Mouse (Mus musculus) MEL (cell line): Measurements from ENCODE around the gene Cxcr5. TPM values are rescaled to one million over a fixed set of nuclear protein-coding genes. Genes with fewer than 3 reads are reported as not detected.

Source experiments
- DNase-seq: peaks from one replicate; pipeline ENCODE4 v3.0.0; 2011; ENCODE audit warnings: low read depth, low spot score
- H3K27ac ChIP-seq: 2 replicates; pipeline ENCODE4 v1.5.1; 2012; ENCODE audit warnings: low read depth, mild to moderate bottlenecking, control low read depth, low read length, moderate library complexity; ENCODE audit not compliant: control insufficient read depth
- H3K27me3 ChIP-seq, 2 experiments: fragments of 150-350 bp in 1 of 2; sonication (generic) in 1 of 2; 2 replicates each; pipeline ENCODE4 v1.6.1; 2012; ENCODE audit warnings: low read length in 2 of 2, mild to moderate bottlenecking in 2 of 2, improper control_type of control experiment in 1 of 2, moderate library complexity in 1 of 2; ENCODE audit not compliant: insufficient read depth in 2 of 2, control insufficient read depth in 1 of 2
- H3K36me3 ChIP-seq, 2 experiments: 2 replicates each; pipeline ENCODE4 v1.6.1; 2012 to 2014; ENCODE audit warnings: low read length in 2 of 2, improper control_type of control experiment in 1 of 2, inconsistent platforms in 1 of 2, mild to moderate bottlenecking in 1 of 2; ENCODE audit not compliant: insufficient read depth in 2 of 2, control insufficient read depth in 1 of 2
- H3K4me1 ChIP-seq, 2 experiments: fragments of 150-350 bp in 1 of 2; sonication (generic) in 1 of 2; 2 replicates each; pipeline ENCODE4 v1.6.1; 2012; ENCODE audit warnings: low read length in 2 of 2, improper control_type of control experiment in 1 of 2, mild to moderate bottlenecking in 1 of 2; ENCODE audit not compliant: insufficient read depth in 2 of 2, control insufficient read depth in 1 of 2
- H3K4me3 ChIP-seq, 2 experiments: fragments of 150-350 bp in 1 of 2; sonication (generic) in 1 of 2; 2 replicates each; pipeline ENCODE4 v1.5.1; 2012; ENCODE audit warnings: low read depth in 2 of 2, low read length in 2 of 2, mild to moderate bottlenecking in 2 of 2, moderate library complexity in 2 of 2, control low read depth in 1 of 2, improper control_type of control experiment in 1 of 2; ENCODE audit not compliant: control insufficient read depth in 1 of 2, insufficient read depth in 1 of 2
- H3K79me2 ChIP-seq: 2 replicates; pipeline ENCODE4 v1.6.1; 2012; ENCODE audit warnings: mild to moderate bottlenecking, low read length, moderate library complexity; ENCODE audit not compliant: control insufficient read depth, poor library complexity, insufficient read depth
- H3K9ac ChIP-seq: 2 replicates; pipeline ENCODE4 v1.6.1; 2012; ENCODE audit warnings: low read depth, mild to moderate bottlenecking, control low read depth, low read length, moderate library complexity; ENCODE audit not compliant: control insufficient read depth, poor library complexity, severe bottlenecking
- H3K9me3 ChIP-seq: fragments of 150-350 bp; sonication (generic); replicated peaks from 2 replicates; pipeline ENCODE4 v1.6.1; 2012; ENCODE audit warnings: mild to moderate bottlenecking, low read length, improper control_type of control experiment, moderate library complexity; ENCODE audit not compliant: insufficient read depth
- CHD1 ChIP-seq: IDR thresholded peaks from 2 replicates; pipeline ENCODE4 v1.6.1; 2012; ENCODE audit warnings: low read depth, mild to moderate bottlenecking, inconsistent platforms, low read length, improper control_type of control experiment
- ETS1 ChIP-seq: IDR thresholded peaks from 2 replicates; pipeline ENCODE4 v1.6.1; 2012; ENCODE audit warnings: low read depth, mild to moderate bottlenecking, inconsistent platforms, low read length, improper control_type of control experiment, moderate library complexity
- MAZ ChIP-seq: IDR thresholded peaks from 2 replicates; pipeline ENCODE4 v1.6.1; 2012; ENCODE audit warnings: low read depth, mild to moderate bottlenecking, inconsistent platforms, low read length, improper control_type of control experiment
- MXI1 ChIP-seq: IDR thresholded peaks from 2 replicates; pipeline ENCODE4 v1.6.1; 2011; ENCODE audit warnings: mild to moderate bottlenecking, low read depth, low read length, improper control_type of control experiment
- MYC ChIP-seq: IDR thresholded peaks from 2 replicates; pipeline ENCODE4 v1.6.1; 2011; ENCODE audit warnings: low read depth, mild to moderate bottlenecking, low read length, improper control_type of control experiment, moderate library complexity
- NELFE ChIP-seq: IDR thresholded peaks from 2 replicates; pipeline ENCODE4 v1.6.1; 2011; ENCODE audit warnings: low read depth, low read length, improper control_type of control experiment
- NRF1 ChIP-seq: IDR thresholded peaks from 2 replicates; pipeline ENCODE4 v1.6.1; 2014; ENCODE audit warnings: low read depth, mild to moderate bottlenecking, inconsistent platforms, low read length, improper control_type of control experiment, moderate library complexity; ENCODE audit not compliant: poor library complexity, insufficient read depth, severe bottlenecking
- POLR2A ChIP-seq, 2 experiments: IDR thresholded peaks; 2 replicates each; pipeline ENCODE4 v1.6.1; 2011 to 2012; ENCODE audit warnings: low read length in 2 of 2, mild to moderate bottlenecking in 2 of 2, control low read depth in 1 of 2, improper control_type of control experiment in 1 of 2, low read depth in 1 of 2, moderate library complexity in 1 of 2; ENCODE audit not compliant: control insufficient read depth in 1 of 2, insufficient read depth in 1 of 2, poor library complexity in 1 of 2
- POLR2AphosphoS5 ChIP-seq: IDR thresholded peaks from 2 replicates; pipeline ENCODE4 v1.6.1; 2012; ENCODE audit warnings: low read depth, borderline replicate concordance, mild to moderate bottlenecking, inconsistent platforms, low read length, moderate library complexity, mixed read lengths
- RCOR1 ChIP-seq: IDR thresholded peaks from 2 replicates; pipeline ENCODE4 v1.6.1; 2012; ENCODE audit warnings: low read depth, mild to moderate bottlenecking, inconsistent platforms, low read length, improper control_type of control experiment
- TAL1 ChIP-seq: IDR thresholded peaks from 2 replicates; pipeline ENCODE4 v1.6.1; 2012; ENCODE audit warnings: mild to moderate bottlenecking, inconsistent platforms, low read length, moderate library complexity, mixed read lengths
- UBTF ChIP-seq: IDR thresholded peaks from 2 replicates; pipeline ENCODE4 v1.6.1; 2012; ENCODE audit warnings: low read depth, mild to moderate bottlenecking, inconsistent platforms, low read length, improper control_type of control experiment, moderate library complexity, borderline replicate concordance; ENCODE audit not compliant: insufficient read depth
- USF2 ChIP-seq, 2 experiments: IDR thresholded peaks; 2 replicates each; pipeline ENCODE4 v1.6.1; 2011 to 2012; ENCODE audit warnings: improper control_type of control experiment in 2 of 2, low read length in 2 of 2, borderline replicate concordance in 1 of 2, inconsistent platforms in 1 of 2, low read depth in 1 of 2, mild to moderate bottlenecking in 1 of 2; ENCODE audit not compliant: insufficient read depth in 1 of 2
- ZC3H11A ChIP-seq: IDR thresholded peaks from 2 replicates; pipeline ENCODE4 v1.6.1; 2012; ENCODE audit warnings: low read depth, mild to moderate bottlenecking, inconsistent platforms, low read length, improper control_type of control experiment
- polyA plus RNA-seq, 2 experiments: library from polyadenylated mRNA; stranded (reverse) in 1 of 2; unstranded in 1 of 2; fragments of >175 nt in 1 of 2; fragments of >200 nt in 1 of 2; gene quantifications; 2 replicates each; pipeline versions ENCODE4 v1.2.1 to v1.2.4; 2012; ENCODE audit warnings: low replicate concordance in 2 of 2, low read depth in 1 of 2; ENCODE audit not compliant: insufficient read length in 2 of 2, insufficient read depth in 1 of 2, missing spikeins in 1 of 2
- total RNA-seq: library from RNA; depleted of rRNA; stranded (reverse); fragments of 300-350 nt; gene quantifications from 2 replicates; pipeline ENCODE4 v1.2.3, GENCODE M21; 2012

Cxcr5 gene
- total and polyA plus RNA-seq, 3 experiments: 0.18 TPM; not detected in 2

DNA sequence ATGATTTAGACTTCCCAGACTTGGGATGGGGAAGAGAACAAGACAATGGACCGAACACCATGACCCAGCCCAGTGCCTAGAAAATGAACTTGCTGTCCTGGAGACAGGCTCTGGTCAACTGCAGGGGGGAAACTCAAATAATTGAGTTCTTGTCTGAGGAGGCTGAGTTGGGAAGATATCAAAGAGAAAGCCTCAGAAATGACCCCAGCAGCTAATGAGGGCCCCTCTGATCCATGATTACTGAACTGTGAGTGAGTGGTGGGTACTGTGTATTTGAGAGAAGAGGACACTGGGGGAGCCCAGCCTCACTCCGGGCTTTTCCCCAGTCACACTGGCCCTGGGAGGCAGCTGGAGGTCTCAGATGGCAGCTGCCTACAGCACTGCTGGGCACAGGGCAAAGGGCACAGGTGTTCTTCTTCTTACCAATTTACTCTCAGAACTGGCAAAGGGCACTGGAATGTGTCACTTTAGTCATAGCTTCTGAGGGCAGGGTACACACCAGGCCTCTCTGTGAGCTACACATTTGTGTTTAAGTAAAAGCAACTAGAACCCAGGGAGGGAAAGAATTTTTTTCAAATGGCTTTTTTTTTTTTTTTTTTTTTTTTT is 21.8 kb downstream of the Cxcr5 start:
- Histone ChIP-seq H3K9ac (no peak overlapping the region), H3K79me2 (no peaks in the 10 kb centered on the region), H3K27ac (no peak overlapping the region), H3K4me3 (no peak overlapping the region), H3K4me1 (no peaks in the 10 kb centered on the region), H3K27me3 (peaks cover 0 to 3% of the 10 kb centered on the region in 2 experiments; a peak in 2 of 4 replicates), H3K36me3 (no peaks in the 10 kb centered on the region), H3K9me3 (no peaks in the 10 kb centered on the region)
- no peak for DNase-seq
- no peak for TF ChIP-seq NELFE
- no peak for TF ChIP-seq MYC
- TF ChIP-seq RCOR1: no peak
- no peak for TF ChIP-seq TAL1
- no peak for TF ChIP-seq POLR2A (IDR thresholded peaks at IDR 0.05; ENCODE audit: control insufficient read depth in 1 of 2, insufficient read depth in 1 of 2, low read depth in 1 of 2, low read length in 2 of 2, poor library complexity in 1 of 2)
- TF ChIP-seq MXI1: no peak
- TF ChIP-seq MAZ: no peak
- TF ChIP-seq, all 39 proteins: peak for 0

DNA sequence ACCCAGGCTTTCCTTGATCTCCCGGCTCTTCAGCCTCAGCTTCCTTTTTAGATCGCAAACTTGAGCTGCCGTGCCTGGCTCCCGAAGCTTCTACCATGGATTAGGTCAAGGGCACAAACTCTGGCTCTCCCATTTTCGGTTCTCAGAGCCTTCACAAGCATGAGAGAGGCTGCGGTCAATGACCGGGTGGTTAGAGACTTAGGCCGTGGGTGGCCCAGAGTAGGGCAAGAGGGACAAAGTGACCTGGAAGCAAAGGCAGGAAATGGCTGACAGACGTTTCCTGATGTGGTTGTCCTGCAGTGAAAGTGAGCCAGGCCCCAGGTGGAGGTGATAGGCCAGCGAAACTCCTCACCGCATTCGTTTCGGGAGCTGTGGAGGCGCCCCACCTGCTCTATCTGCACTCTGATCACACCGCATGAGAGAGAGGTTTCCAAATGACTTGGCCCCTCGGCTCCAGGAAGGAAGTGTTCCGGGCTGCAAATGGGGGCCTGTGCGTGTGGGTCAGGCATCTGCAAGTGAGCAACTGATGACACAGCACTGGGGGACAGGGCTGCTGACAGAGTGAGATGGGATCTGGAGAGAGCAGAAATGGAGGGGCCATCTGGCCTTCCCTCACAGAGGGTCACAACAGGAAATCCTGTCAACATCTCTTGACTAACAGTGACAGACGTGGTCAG is 23.9 kb downstream of the Cxcr5 start:
- Histone ChIP-seq H3K27me3 (peaks cover 0 to 3% of the 10 kb centered on the region in 2 experiments; a peak in 1 of 4 replicates), H3K9me3 (no peaks in the 10 kb centered on the region), H3K4me3 (no peak overlapping the region), H3K27ac (no peak overlapping the region), H3K9ac (no peak overlapping the region), H3K36me3 (no peaks in the 10 kb centered on the region), H3K79me2 (no peaks in the 10 kb centered on the region), H3K4me1 (no peaks in the 10 kb centered on the region)
- no peak for TF ChIP-seq ETS1
- TF ChIP-seq NRF1: no peak
- TF ChIP-seq TAL1: no peak
- no peak for TF ChIP-seq CHD1
- TF ChIP-seq UBTF: no peak
- no peak for TF ChIP-seq USF2 (IDR thresholded peaks at IDR 0.05; ENCODE audit: borderline replicate concordance in 1 of 2, insufficient read depth in 1 of 2, low read depth in 1 of 2, low read length in 2 of 2)
- DNase-seq: no peak

DNA sequence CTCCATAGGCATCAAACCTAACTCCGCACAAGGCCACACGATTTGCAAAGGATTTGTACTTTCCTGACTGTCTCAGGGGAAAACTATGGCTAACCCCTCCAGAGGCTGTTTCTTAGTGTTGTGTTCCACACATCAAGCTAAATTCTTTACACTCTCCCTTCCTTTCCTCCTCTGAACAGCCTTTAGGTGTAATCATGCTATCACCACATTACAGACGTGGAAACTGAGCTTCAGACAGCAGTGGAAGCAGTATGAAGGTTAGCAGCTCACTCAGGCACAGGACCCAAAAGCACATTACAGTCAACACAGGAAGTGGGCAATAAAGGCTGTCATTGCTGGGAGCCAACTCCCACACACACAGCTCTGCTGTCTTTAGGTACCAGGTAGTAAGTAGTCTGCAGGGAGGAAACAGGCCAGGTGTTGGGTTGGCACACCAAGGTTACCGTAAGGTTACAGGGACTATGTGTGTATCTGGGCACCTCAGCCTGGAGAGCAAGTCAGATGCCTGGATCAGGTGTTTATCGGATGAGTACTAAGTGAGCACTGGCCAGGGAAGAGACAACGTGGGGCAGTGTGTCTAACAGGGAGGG is 28.6 kb downstream of the Cxcr5 start:
- TF ChIP-seq MXI1: no peak
- TF ChIP-seq ZC3H11A: no peak
- no peak for TF ChIP-seq POLR2AphosphoS5
- no peak for TF ChIP-seq USF2 (IDR thresholded peaks at IDR 0.05; ENCODE audit: borderline replicate concordance in 1 of 2, insufficient read depth in 1 of 2, low read depth in 1 of 2, low read length in 2 of 2)
- TF ChIP-seq, all 39 proteins: peak for 0

More for the DNA sequence above, 28.6 kb downstream of the Cxcr5 start:
- H3K27ac ChIP-seq: no peak overlapping the region
- no peak for DNase-seq
- H3K4me1 ChIP-seq: no peaks in the 10 kb centered on the region
- H3K27me3 ChIP-seq: peaks cover 0 to 3% of the 10 kb centered on the region in 2 experiments; a peak in 1 of 4 replicates
- H3K9ac ChIP-seq: no peak overlapping the region
- H3K79me2 ChIP-seq: no peaks in the 10 kb centered on the region
- H3K36me3 ChIP-seq: no peaks in the 10 kb centered on the region
- no peak overlapping the region for H3K4me3 ChIP-seq
- no peaks in the 10 kb centered on the region for H3K9me3 ChIP-seq
